Mouse (Mus musculus) thymus, postnatal 25 days (tissue): ENCODE measurements around the gene Crygs.
A peak's percentile ranks its signal among the peaks of the same experiment; 100 is the strongest.

ENCODE experiments used
- DNase-seq: peaks from one replicate; pipeline ENCODE4 v3.0.0; 2022

Gene Crygs

DNA sequence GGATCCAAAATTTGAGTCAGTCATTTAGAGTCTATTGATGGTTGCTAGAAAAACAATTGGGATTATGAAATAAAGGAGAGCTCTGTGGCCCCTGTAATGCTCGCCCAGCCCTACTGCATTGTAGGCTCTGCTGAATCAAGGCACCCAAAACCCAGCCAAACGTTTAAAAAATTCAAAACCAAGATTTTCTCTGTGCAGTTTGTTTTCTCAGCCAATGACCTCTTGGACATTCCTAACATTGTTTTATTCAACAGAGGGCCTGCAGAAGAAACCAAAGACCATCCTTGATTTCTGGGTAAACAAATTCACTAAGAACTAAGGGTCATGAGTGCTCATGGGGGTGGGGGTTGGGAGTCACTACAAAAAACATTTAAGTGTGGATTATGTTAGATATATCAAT lies at the start of gene Crygs:
Gene Crygs, minus strand, starts transcription at position 101 of the 400 bp plus-strand sequence.
- DNase-seq = no peak

DNA sequence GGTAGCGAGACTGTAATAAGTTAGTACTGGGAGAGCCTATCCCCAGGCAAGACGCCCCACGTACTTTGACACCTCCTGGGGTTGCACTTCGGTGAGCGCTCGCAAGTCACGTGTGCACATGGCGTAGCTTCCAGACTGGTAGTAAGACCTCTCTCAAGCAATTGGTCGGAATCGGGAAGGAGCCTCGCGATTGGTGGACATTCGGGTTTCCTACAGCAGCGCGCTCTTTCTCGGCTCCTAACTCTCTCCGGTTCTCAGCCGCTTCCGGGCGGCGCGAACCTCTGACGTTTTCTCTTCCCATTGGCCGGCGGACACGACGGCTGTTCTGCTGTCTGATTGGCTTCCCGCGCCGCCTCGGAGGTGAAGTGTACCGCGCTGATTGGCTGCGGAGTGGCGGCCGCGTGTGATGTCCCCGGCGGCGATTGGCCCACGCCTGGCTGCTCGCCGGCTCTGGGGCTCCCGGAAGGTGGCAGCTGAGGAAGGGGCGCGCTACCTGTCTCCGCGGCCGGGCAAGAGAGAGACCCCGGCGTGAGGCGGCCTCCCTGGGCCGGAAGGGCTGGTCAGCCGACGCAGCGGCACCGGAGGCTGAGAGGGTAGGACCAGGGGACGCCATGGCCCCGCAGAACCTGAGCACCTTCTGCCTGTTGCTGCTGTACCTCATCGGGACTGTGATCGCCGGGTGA lies 46.2 kb upstream of the Crygs start, which contains the start of the genes Tbccd1 and Dnajb11:
Gene Tbccd1, minus strand, starts transcription at position 239 of the 683 bp plus-strand sequence.
Gene Dnajb11, plus strand, starts transcription at position 415 of the 683 bp plus-strand sequence.
- DNase-seq = peak; percentile 97

DNA sequence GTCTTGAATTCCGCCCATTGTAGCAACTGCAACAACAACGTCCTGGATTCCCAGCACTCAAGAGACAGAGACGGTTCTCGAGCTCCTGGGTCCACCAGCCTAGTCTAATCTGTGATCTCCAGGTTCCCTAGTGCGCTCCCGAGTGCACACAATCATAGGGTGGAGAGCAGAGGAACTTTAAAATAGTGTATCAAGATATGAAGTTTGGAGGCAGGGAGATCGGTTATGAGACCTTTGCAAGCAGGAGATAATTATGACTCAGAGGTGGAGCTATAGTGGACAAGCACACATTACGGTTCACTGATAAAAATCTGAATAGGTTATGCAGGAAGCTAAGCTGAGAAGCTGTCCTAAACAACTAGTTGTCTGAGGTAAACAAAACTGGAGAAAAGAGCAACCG lies 45.4 kb upstream of the Crygs start:
- peak; percentile 1 for DNase-seq

DNA sequence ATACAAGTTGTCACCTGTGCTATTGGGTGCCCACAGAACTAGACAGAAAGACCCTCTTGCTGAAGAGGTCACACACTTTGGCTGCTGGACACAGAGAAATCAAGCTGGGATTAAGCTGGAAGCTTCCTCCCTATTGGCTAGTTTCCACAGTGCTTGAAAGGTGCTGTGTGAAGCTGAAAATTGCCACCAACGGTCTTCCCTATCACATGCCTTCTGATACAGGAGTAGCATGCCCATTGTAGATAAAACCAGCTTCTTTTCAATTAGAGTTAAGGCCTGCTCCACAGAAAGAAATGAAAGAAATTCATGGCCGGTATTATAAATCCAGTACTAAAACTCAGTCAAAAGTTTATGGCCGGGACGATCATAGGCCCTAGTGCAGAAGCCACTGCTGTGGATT lies 41.3 kb upstream of the Crygs start:
- no peak for DNase-seq

DNA sequence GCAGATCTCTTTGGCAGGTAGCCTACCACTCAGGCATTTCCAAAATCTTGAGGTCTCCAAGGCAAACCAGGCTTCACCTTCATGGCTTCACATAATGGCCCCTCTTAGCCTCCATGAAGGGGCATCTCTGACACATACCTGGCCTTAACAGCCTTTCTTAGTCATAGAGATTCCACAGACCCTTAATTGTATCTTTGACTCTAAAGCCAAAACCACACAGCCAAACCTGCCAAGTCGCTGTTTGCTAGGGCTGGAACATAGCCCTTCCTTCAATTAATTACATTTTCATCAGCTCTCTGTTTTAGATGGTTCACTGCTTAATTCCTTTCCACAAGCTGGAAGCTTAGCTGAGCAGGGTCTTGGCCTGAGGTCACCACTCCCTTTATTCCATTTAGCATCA lies 37.0 kb upstream of the Crygs start:
- DNase-seq = no peak

DNA sequence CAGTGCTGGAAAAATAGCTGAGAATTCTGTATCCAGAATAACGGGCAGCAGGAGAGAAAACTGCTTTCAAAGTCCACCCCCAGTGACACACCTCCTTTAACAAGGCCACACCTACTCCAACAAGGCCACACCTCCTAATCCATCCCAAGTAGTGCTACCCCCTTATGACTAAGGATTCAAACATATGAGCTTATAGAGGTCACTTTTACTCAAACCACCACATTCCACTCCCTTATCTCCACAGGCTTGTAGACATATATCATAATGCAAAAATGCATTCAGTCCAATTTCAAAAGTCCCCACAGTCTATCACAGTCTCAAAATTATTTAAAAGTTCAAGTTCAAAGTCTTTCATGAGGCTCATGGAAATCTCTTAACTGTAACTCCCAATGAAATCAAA lies 36.3 kb upstream of the Crygs start:
- DNase-seq = no peak

DNA sequence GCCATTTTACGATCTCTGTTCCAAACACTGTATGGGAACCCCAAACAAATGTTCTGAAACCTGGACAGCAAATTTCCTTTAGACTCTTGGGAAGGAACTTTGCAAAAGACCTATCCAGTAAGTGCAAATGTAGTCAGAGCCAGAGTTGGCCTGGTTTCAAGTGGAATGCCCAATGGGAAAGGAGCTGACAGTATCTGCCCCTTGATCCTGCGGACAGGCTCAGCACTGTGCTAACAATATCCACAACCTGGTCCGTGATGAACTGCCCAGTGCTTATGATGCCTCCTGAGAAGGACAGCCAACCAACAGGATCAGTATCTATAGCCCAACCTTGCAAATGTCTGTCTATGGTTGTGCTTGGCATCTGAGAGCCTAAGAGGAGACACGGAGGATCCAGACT lies 34.1 kb upstream of the Crygs start:
- DNase-seq = no peak

DNA sequence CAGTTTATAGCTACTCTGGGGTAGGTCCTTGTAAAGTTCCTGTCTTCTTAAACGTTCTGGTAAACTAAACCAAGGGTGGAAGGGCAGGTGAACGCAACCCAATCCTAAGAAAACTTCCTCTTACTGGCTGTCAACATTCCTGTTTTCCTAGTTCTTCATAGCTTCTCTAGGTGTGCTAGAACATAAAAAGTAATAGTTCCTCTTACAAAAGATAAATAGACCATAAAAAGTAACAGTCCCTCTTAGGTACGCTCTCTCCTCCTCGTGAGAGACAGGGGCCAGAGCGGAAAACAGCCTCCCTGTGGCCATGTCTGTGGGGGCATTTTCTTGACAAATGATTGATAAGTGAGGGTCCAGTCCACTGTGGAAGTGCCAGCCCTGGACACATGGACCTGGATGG lies 33.5 kb upstream of the Crygs start:
- no peak for DNase-seq

DNA sequence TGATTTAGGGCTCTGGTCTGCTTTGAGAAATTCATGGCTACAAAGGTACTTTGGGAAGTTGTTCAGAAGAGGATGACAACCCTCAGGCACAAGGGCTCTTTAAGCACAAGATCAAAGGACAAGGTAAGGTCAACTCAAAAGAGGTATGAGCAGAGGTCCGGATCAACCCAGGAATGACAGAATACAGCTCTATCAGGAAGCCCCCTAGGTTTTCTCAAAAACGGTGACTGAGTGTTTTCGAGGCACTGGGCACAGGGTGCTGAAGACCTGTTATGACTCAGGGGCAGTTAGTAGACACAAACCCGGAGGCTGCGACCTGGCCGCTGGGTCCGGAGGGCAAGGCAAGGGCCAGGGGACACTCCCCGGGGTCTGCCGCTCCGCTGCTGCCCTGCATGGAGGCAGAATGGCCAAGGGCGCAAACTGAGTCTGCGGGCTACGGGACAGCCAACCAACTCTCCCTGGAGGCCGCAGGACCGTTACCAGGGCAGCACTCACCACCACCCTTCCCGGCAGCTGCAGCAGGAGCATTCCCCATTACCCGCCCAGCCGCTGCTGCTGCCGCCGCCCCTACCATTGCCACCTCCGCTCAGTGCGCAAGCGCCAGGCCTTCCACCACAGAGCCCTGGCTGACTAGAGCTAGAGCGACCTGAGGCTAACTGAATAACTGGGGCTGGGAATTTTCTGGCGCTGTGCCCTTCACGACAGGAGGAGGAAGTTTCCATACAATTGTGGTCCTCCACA lies 32.9 kb upstream of the Crygs start:
- peak; percentile 33 for DNase-seq

DNA sequence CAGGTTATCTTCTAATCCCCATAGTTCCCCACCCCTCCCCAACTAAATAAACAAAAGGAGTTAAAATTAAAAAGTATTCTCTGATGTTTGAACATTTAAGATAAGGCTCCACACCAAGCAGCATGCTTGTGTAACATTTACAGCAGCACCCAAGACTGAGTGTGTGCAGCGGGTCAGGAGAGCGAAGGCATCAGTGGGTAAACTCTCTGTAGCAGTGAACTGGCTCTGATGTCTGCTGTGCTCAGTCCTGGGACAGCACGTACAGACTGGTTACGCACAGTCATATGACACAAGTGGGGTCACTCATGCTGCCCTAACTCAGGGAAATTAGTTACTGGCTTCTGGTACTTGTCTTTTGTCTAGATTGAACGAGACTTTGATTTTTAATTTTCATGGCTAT lies 31.5 kb upstream of the Crygs start:
- no peak for DNase-seq

DNA sequence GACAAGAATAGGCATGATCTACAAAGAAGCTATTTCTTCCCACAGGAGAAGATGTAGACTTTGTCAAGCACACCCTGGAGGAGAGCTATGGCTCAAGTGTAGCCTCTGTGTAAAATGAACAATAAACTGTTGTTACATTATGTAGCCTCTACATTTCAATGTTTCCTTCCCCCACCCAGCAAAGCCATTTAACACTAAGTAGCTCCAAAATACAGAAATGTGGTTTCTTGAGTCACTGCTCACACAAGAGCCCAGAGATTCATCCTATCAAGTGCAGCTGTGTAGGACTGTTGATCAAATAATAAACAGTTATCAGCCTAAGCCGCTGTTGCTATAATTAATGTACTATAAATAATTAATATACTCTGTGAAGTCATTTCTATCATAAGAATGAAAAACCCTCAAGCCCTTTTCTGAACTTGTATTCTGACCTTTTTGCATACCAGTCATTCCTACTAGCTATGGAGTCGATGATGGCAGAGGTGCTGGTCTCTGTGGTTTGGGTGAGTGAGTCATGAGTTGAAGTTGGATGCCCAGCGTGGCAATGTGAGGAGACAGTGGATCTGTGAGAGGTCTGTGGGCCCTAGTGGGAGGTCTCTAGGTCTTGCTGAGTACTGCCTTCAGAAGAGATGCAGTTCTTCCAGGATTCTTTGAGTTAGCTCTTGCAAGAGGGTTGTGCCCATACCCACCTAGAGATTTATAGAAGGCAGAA lies 27.9 kb upstream of the Crygs start:
- no peak for DNase-seq

DNA sequence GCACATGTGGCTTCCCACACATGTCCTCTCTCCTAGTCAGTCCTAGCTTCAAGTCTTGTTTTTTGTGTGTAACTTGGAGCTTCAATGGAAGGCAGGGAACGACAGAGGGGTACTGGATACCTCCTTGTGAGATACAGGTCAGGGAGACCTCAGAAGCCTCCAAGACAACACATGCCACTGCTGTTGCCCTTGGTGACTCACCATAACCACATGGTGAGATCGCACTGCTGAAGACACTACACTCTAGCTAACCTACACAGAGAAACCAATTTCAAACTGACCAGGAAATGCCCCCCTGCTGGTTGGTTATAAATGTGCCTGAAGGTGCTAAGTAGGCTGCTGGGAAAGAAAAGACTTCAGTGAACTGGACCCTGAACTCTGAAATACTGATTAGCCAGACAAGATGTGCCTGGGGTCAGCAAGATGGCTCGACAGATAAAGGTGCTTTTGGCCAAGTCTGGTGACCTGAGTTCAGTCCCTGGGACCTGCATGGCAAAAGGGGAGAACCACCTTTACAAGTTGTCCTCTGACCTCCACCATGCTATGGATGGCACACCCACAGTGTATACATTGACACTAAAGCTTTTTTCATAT lies 21.7 kb upstream of the Crygs start:
- DNase-seq = no peak

DNA sequence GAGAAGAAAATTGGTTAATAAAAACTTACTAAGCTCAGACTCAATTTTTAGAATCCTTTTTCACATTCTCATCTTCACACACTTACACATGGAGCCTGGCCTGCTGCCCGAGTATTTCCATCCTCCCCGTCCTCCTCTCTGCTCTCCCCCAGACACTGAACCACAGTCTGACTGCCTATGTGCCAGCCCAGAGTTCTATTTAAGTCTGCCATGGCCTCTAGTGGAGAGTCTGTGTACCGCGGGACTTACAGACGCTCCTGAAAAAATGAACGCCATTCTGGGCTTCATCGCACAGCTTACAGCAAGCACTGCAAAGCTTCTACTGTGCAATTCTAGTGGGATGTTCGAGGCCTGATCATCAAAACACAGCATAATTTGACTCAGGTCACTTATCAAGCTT lies 9.4 kb upstream of the Crygs start:
- no peak for DNase-seq

DNA sequence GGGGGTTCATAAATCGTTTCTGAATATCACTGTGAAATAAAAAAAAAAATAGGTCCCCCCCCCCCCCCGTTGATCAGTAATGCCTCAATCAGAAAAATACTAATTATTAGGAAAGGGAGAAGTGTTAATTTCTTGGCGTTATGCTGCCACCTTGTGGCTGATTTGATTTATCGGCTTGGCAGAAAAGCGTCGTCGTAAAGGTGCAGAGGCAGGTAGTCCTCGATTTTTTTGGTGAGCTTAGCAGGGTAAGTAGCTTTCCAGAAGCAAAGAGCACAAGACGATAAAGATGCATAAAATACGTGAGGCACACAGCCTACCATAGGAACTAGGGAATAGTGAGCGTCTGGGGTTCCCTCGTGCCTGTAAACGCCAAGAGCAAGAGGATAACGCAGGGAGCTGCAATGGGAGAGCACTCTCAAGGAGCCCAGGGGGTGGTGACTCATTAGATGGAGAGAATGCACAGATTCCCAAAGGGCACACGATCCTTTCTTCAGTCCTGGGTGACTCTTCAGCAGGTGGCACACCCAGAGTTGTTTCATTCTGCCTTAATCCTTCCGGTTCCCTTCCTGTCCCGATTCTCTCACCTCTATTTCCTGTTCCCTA lies 3.8 kb downstream of the Crygs start:
- DNase-seq = peak; percentile 44

DNA sequence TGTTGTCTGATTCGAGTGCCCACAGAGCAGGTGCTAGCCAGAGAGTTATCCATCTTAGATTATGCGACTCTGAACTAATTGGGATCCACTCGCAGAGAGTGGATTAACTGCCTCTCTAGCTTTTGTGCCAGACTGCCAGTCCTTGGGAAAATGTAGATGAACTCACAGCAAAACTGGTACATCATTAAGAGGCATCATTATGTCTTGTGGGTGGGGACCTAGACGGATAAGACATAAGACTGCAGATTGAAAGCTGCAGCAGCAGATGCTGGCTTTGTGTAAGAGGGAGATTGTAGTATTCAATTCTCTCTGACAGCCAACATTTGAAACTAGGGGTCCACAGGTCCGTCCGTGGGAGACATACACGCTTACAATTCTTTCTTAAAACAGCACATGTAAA lies 8.6 kb downstream of the Crygs start:
- no peak for DNase-seq

DNA sequence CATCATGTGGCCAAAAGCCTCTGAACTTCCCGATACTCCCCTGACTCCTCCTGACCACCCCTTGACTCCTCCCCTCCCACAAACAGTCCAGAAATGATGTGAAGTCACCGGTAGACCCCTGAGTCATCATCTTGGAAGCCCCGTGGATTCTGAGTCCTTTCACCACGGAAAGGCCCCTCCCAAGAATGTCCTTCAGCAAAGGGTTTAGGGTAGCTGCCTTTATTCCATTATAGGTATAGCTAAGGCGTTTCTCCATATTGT lies 10.6 kb downstream of the Crygs start:
- no peak for DNase-seq

DNA sequence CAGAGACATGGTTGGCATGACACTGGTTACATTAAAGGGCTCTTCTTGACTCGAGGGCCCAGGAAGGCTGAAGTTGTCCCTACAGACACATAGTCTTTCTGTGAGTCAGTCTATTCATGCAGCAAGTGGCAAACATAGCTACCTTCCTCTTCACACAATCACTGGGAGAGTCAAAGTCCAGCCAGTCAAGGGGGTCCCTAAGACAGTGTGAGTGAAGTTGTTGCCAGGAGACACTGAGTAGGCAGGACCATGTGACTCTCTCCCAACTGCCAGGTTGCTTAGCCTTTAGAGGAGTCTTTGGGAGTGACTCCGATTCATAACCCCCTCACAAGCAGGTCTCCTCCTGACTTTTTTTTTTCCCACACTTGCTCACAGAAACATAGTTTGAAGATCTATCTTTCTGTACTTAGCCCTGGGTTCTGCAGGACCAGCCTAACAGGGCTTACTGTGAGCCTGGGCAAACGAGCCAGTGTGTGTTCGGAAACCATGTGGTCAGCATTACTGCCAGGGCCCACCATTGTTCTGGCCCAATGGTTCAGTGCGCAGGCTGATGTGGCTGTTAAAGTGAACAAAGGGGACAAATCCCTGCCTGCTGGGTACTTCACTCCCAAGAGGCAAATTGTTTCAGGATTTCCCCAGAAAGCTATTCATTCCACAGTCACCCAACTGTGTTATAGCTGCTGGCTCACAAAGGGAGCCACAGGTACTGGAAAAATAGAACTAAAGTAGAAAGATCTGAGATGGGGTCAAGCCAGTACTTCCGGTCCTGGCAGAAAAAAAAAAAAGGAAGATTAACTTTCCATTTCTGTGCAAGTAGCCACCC lies 11.1 kb downstream of the Crygs start:
- DNase-seq = no peak

DNA sequence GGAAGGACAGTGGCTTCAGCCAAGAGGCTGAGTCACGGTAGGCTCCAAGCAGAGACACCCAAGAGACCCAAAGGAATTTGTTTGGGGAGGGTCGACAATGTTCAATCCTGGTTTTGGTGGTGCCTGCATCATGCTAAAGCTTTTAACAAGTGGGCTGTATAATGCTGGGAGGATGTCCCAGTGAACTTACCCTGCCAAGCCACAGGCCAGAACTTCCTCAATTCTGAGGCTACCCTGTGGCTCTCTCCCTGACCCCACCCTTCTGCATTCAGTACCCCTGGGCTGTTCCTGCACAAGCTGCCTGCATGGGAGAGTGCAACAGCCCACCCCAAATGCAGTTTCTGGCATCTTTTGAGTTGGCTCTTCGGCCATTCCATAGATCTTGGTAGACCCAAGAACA lies 12.9 kb downstream of the Crygs start:
- DNase-seq = no peak

DNA sequence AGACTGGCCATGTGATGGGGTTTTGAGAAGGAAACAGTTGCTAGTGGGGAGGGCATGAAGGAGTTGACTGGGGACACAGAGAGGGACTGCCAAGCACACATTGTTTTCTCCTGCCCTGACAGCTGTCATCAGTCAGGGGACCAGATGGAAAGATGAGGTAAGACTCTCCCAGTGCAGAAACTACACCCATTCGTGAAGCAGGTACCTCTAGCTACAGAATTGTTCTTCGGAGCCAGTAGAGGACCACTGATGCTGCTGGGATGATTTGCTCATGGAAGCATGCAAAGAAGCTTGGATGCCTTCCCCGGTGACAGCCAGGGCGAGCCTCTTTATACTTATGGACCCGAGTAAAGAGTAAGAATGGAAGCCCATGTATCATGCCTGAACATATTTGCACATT lies 13.9 kb downstream of the Crygs start:
- DNase-seq = no peak

DNA sequence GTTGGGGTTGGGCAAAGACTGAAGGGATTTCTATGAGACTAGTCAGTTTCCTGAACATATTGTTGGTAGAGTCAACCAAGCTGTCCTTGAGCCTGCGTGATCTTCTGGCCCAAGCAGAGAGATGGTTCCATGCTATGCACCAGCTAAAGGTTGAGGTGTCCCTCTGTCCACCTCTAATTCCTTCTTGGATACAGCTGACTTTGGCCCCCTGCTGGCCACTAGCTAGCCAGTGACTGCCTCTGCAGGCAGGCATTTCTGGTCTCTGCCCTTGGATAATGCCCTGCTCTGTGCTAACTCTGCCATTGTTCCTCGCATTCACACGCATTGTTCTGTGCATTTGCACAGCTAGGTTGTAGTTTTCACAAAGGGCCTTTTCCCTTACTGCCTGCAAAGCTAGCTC lies 15.9 kb downstream of the Crygs start:
- DNase-seq = no peak

DNA sequence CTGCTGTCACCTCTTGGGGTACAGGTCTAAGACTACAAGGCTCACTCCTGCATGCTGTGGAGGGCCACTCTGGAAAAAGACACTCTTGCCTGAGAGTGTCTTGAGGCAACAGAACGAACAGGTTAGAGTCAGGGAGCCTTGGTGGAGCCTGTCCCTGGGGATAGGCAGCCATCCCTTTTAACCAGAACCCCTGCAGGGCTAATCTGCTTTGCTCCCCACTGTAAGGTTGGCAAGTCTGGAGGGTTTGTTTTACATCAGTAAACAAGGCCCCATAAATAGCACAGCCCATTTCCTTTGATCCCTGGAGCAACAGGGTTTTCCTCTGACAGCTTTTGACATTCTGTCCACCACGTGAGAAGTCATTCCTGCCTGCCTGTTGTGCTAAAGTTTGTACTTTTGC lies 20.1 kb downstream of the Crygs start:
- DNase-seq = no peak

DNA sequence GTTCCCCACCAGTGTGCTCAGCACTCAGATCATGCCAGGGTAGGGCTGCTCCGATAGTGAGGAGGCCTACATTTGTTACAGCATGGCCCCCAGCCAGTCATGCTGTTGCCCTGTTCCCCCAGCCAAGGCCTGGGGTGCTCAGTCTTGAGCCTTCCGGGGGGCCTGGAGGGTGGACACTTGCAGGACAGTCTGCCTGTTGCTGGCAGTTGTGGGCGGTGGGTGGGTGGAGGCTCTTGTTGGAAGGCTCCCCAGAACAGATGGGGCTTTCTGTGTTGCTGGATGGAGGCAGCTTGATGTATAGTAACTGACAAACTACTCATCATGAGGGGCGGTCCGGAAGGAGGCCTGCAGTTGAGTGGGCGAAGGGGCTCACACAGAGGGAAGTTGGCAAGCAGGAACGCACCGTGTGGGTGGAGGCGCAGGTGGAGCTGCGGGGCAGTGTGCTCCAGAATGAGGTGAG lies 21.4 kb downstream of the Crygs start:
- DNase-seq = peak; percentile 33
